Mouse (Mus musculus) liver, adult 2 months (tissue): Measurements from ENCODE around the gene Comt. TPM values are rescaled to one million over a fixed set of nuclear protein-coding genes. Genes with fewer than 3 reads are reported as not detected.
A peak's percentile ranks its signal among the peaks of the same experiment; 100 is the strongest.

ENCODE experiments used
- DNase-seq: peaks from one replicate; pipeline ENCODE4 v3.0.0-alpha.2; 2011; ENCODE audit warnings: low read depth, low spot score; ENCODE audit errors: extremely low read depth
- H3K27ac ChIP-seq: fragments of 200-500 bp; replicated peaks from 2 replicates; pipeline ENCODE4 v1.5.1; 2012; ENCODE audit warnings: low read depth, mild to moderate bottlenecking, control low read depth, inconsistent platforms, low read length; ENCODE audit not compliant: insufficient read depth
- H3K27me3 ChIP-seq: fragments of 200-500 bp; 2 replicates; pipeline ENCODE4 v1.6.1; 2012; ENCODE audit warnings: mild to moderate bottlenecking, moderate library complexity, low read length, inconsistent platforms; ENCODE audit not compliant: control insufficient read depth, insufficient read depth
- H3K36me3 ChIP-seq: fragments of 200-500 bp; 2 replicates; pipeline ENCODE4 v1.6.1; 2012; ENCODE audit warnings: low read length, inconsistent platforms; ENCODE audit not compliant: control insufficient read depth, insufficient read depth
- H3K4me1 ChIP-seq: fragments of 200-500 bp; 2 replicates; pipeline ENCODE4 v1.6.1; 2011; ENCODE audit warnings: low read length; ENCODE audit not compliant: control insufficient read depth, insufficient read depth
- H3K4me3 ChIP-seq: fragments of 200-500 bp; 2 replicates; pipeline ENCODE4 v1.5.1; 2011; ENCODE audit warnings: low read depth, mild to moderate bottlenecking, control low read depth, low read length, moderate library complexity; ENCODE audit not compliant: insufficient read depth
- H3K79me2 ChIP-seq: fragments of 200-500 bp; 2 replicates; pipeline ENCODE4 v1.6.1; 2012; ENCODE audit warnings: inconsistent platforms, mild to moderate bottlenecking, low read length, moderate library complexity; ENCODE audit not compliant: control insufficient read depth, insufficient read depth
- H3K9ac ChIP-seq: fragments of 200-500 bp; 2 replicates; pipeline ENCODE4 v1.6.1; 2012; ENCODE audit warnings: low read depth, mild to moderate bottlenecking, control low read depth, inconsistent platforms, low read length
- CTCF ChIP-seq: fragments of 200-500 bp; IDR thresholded peaks from 2 replicates; pipeline ENCODE4 v1.5.1; 2011; ENCODE audit warnings: low read depth, low read length, control low read depth
- POLR2A ChIP-seq: fragments of 200-500 bp; IDR thresholded peaks from 2 replicates; pipeline ENCODE4 v1.6.1; 2011; ENCODE audit warnings: low read length, control low read depth; ENCODE audit not compliant: insufficient read depth; ENCODE audit errors: extremely low read depth
- WGBS: fragments of 180-500 bp; shearing (Covaris S2); methylation state at CpG from one replicate; pipeline ENCODE4 v1.1.7; 2018; 5-methylcytosine and 5-hydroxymethylcytosine counted together
- polyA plus RNA-seq: library from polyadenylated mRNA; depleted of rRNA; stranded (reverse); fragments of >200 nt; gene quantifications from 2 replicates; pipeline ENCODE4 v1.2.3, GENCODE M21; 2012
- total RNA-seq: library from RNA; depleted of rRNA; stranded (reverse); fragments of >200 nt; gene quantifications from 2 replicates; pipeline ENCODE4 v1.2.3, GENCODE M21; 2014

The Comt gene
- total and polyA plus RNA-seq, 2 experiments: 538 to 1,223 TPM

DNA sequence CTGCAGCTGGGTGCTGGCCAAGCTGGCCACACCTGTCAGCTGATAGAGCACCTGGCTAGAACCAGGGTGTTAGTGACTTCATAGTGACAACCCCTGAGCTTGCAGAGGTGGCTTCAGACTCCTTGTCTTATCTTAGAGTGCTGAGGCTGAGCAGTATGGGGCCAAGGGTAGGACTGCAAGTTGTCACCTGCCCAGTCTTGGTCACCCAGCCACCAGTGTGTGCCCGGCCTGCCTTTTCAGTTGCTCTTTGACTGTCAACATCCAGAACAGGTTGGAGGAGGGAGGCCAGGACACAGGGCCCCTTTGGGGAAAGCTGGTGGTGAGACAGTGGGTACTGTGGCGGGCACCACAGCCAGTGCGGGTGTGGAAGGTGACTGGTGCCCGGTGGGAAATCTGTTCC is 22.4 kb upstream of the Comt start:
- Histone ChIP-seq H3K36me3 (peaks cover 11% of the 10 kb centered on the region), H3K4me1 (no peaks in the 10 kb centered on the region), H3K27ac (no peak overlapping the region), H3K79me2 (no peaks in the 10 kb centered on the region), H3K4me3 (no peak overlapping the region), H3K9ac (no peak overlapping the region), H3K27me3 (no peaks in the 10 kb centered on the region)
- TF ChIP-seq CTCF: no peak
- no peak for TF ChIP-seq POLR2A
- DNase-seq: no peak
- WGBS: 95% methylated on average over 4 of the region's 4 CpGs

DNA sequence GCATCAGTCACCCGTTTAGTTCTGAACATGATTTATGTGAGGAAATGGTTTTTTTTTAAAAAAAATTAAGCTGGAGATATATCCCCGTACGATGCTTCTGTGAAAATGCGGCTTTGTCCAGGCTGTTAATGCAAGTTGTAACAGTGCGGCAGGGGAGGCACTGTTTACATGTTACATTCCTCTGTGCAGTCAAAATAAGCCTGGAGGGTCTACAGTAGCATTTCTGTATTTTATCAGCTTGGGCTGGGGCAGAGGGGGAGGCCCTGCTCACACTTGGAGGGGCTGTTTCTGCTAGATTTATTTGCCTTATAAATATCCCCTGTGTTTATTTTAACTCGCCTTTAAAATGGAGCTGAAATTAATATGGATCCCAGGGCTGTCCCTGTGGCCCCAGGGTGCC is 21.5 kb upstream of the Comt start:
- Histone ChIP-seq H3K4me3 (no peak overlapping the region), H3K4me1 (no peaks in the 10 kb centered on the region), H3K9ac (no peak overlapping the region), H3K27ac (no peak overlapping the region), H3K27me3 (no peaks in the 10 kb centered on the region), H3K36me3 (peaks cover 9% of the 10 kb centered on the region), H3K79me2 (no peaks in the 10 kb centered on the region)
- 93% methylated on average over 6 of the region's 6 CpGs for WGBS
- no peak for DNase-seq
- no peak for TF ChIP-seq POLR2A
- TF ChIP-seq CTCF: no peak

DNA sequence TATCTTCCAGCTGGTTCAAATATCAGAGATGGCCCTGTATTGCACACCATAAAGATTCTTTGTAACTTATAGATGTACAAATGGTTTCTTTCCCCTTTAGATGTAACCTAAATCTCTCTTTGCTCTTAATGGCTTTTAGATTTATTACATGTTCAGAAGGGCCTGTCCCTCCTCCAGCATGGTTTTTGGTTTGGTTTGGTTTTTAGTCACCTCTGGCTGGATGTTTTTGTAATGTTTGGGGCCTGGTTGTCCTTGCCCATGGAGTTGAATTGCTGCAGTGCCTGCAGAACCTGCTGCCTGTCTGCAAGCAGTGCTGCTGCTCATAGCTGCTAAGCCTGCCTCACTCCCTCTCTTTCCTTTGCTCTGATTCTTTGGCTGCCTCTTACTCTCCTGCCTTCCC is 20.6 kb upstream of the Comt start:
- no peak overlapping the region for H3K27ac ChIP-seq
- no peak for TF ChIP-seq POLR2A
- no peak for TF ChIP-seq CTCF
- H3K4me3 ChIP-seq: no peak overlapping the region
- H3K36me3 ChIP-seq: peaks cover 9% of the 10 kb centered on the region
- DNase-seq: no peak
- no peaks in the 10 kb centered on the region for H3K27me3 ChIP-seq
- no peaks in the 10 kb centered on the region for H3K79me2 ChIP-seq
- no peak overlapping the region for H3K9ac ChIP-seq
- H3K4me1 ChIP-seq: no peaks in the 10 kb centered on the region

DNA sequence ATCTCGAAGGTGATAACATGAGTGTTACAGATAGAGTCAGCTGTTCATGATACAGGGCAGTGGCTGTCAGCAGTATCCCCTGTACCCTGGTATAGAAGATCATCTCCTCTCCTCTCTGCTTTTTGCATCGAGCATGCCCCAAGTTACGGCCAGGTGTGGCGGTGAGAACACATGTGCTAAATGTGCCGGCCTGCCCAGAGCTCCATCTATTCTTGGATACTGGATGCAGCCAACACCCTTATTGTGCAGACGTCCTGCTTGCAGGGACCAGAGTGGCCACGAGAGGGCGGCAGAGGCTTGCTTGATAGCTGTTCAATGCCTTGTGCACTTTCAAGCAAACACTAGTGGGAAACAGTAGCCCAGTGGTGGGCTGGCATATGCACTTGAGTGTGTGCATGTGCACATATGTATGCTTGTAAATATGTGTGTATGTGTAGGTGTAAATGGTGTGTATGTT is 16.8 kb upstream of the Comt start:
- no peak overlapping the region for H3K27ac ChIP-seq
- peak; percentile 57 for DNase-seq
- H3K9ac ChIP-seq: no peak overlapping the region
- H3K79me2 ChIP-seq: no peaks in the 10 kb centered on the region
- H3K36me3 ChIP-seq: peaks cover 12% of the 10 kb centered on the region
- 22% methylated on average over 8 of the region's 8 CpGs for WGBS
- H3K27me3 ChIP-seq: no peaks in the 10 kb centered on the region
- no peak for TF ChIP-seq POLR2A
- peak; percentile 100 for TF ChIP-seq CTCF
- no peak overlapping the region for H3K4me3 ChIP-seq
- H3K4me1 ChIP-seq: no peaks in the 10 kb centered on the region

DNA sequence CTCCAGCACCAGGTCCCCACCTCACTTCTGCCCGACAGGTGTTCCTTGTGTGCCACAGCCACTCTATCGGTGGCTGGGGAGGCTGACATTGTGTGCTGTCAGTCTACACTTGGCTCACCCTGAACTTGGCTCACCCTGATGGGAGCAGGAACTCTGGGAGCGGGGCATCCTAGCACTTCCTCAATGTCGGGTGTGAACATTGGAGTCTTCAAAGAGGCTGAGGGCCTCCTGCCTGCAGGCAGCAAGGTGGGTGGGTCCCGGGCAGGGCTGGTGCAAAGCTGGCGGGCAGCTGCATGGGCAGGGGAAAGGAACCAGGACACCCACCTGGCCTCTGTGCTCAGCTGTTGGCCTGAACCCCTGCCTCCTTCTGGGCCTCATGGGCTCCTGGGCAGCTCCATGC is 9.5 kb upstream of the Comt start:
- 93% methylated on average over 6 of the region's 6 CpGs for WGBS
- H3K27ac ChIP-seq: no peak overlapping the region
- H3K36me3 ChIP-seq: peaks cover 8% of the 10 kb centered on the region; the same call in 1 of the 2 replicates

DNA sequence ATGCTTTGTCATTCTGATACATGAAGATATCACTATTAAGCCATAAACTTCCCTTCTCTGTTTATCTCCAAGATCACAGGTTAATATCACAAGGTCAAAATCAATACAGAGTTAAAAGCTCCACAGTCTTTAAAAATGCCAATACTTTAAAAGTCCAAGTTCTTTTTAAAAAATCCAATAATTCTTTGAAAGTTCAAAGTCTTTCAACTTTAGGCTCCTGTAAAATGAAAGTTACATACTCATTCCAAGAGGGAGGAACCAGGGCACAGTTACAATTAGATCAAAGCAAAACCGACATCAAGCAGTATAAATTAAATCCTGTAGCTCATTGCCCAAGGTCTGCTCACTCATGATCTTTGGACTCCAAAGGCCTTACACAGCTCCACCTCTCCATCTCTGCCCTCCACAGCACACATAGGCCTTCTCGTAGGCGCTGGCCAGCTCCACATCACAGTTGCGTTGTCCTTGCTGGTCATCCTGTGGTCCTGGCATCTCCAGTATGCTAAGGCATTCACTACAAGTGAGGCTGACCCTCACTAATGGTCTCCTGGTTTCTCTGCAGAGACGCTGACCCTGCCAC is 6.8 kb upstream of the Comt start:
- Histone ChIP-seq H3K36me3 (peaks cover 5% of the 10 kb centered on the region; the same call in 1 of the 2 replicates), H3K4me1 (peaks cover 19% of the 10 kb centered on the region), H3K79me2 (no peaks in the 10 kb centered on the region; the same call in 1 of the 2 replicates), H3K4me3 (no peak overlapping the region), H3K9ac (peak overlapping the region; percentile 6), H3K27me3 (no peaks in the 10 kb centered on the region), H3K27ac (peak overlapping the region; percentile 78)
- 33% methylated on average over 5 of the region's 5 CpGs for WGBS
- DNase-seq: peak; percentile 99
- TF ChIP-seq CTCF: no peak
- TF ChIP-seq POLR2A: 0 out of 2 replicates have a peak, but pooled peaks have one; percentile 22

More for the DNA sequence above, 9.5 kb upstream of the Comt start:
- H3K9ac ChIP-seq: no peak overlapping the region
- peaks cover 4% of the 10 kb centered on the region for H3K4me1 ChIP-seq
- TF ChIP-seq CTCF (no peak), POLR2A (no peak)
- no peaks in the 10 kb centered on the region for H3K27me3 ChIP-seq
- no peak overlapping the region for H3K4me3 ChIP-seq
- H3K79me2 ChIP-seq: no peaks in the 10 kb centered on the region; the same call in 1 of the 2 replicates
- DNase-seq: no peak
